Mouse (Mus musculus) embryonic stem cell, embryonic (primary cell): ENCODE results near the gene Vmn1r203.
"Not testable (repeated sequence)": the region's sequence is repeated elsewhere in the genome, so short reads cannot be mapped to it uniquely, and the experiment has no call there.

Experiments used
- CTCF ChIA-PET, 4 experiments: fragments of 300-600 bp in 2 of 4; fragments of 350-600 bp in 2 of 4; sonication (Branson Sonifier 250); formaldehyde crosslinking; loops; one replicate each; lab custom pipeline; 2022; ENCODE audit warnings: inconsistent platforms in 2 of 4; lab: Charles Lee
- POLR2A ChIA-PET, 4 experiments: fragments of 300-600 bp in 2 of 4; fragments of 350-600 bp in 2 of 4; sonication (Branson Sonifier 250); formaldehyde crosslinking; loops; one replicate each; lab custom pipeline; 2022; ENCODE audit warnings: antibody characterized with exemption in 4 of 4, inconsistent platforms in 1 of 4; lab: Charles Lee

The Vmn1r203 gene

GRCm38 (mm10) chr13:22517814-22518213, at the start of gene Vmn1r203:
Gene Vmn1r203, plus strand, starts transcription at chr13:22518114.
- CTCF ChIA-PET: no interaction called here
- POLR2A ChIA-PET: interaction anchor here in 2 of 4 experiments (0.7 kb wide), 2 partner anchors 952 to 1712 kb away, joined by 3 to 4 read pairs; no protein-coding TSS in a partner anchor

GRCm38 (mm10) chr13:22471623-22472022, 46.3 kb upstream of the Vmn1r203 start, which contains the start of gene Vmn1r201:
Gene Vmn1r201, plus strand, starts transcription at chr13:22471923.
- ChIA-PET CTCF (no interaction called here), POLR2A (no interaction called here)

GRCm38 (mm10) chr13:22502431-22502830, 15.5 kb upstream of the Vmn1r203 start:
- CTCF ChIA-PET: interaction anchor here in 1 of 4 experiments (1.3 kb wide), 1 partner anchor 899 kb away, joined by 3 read pairs; no protein-coding TSS in a partner anchor

GRCm38 (mm10) chr13:22505281-22505680, 12.6 kb upstream of the Vmn1r203 start, which contains the start of gene Vmn1r202:
Gene Vmn1r202, minus strand, starts transcription at chr13:22505381.
- POLR2A ChIA-PET: no interaction called here
- CTCF ChIA-PET: no interaction called here

More at GRCm38 (mm10) chr13:22502431-22502830, 15.5 kb upstream of the Vmn1r203 start:
- POLR2A ChIA-PET: no interaction called here

GRCm38 (mm10) chr13:22552898-22553297, 35.0 kb downstream of the Vmn1r203 start, which contains the start of gene Vmn1r204:
Gene Vmn1r204, plus strand, starts transcription at chr13:22553198.
- POLR2A ChIA-PET: interaction anchor here in 1 of 4 experiments (0.6 kb wide), 1 partner anchor 39 kb away, joined by 3 read pairs; no protein-coding TSS in a partner anchor
- CTCF ChIA-PET: not testable (repeated sequence)

GRCm38 (mm10) chr13:22574911-22575310, 57.0 kb downstream of the Vmn1r203 start:
- CTCF ChIA-PET, POLR2A ChIA-PET: not testable (repeated sequence)
